In genomic region chr9:78516125-78516524, GRCm38 (mm10) we compare ENCODE assay signal across 16 mouse cellular contexts. TPM values are rescaled to one million over a fixed set of nuclear protein-coding genes. Genes with fewer than 3 reads are reported as not detected.
DNase-seq lines count a peak whose midpoint lies in the region; ATAC-seq and TF ChIP-seq lines count a peak whose summit lies in the region.
"Had no signal": no experiment of that assay in that cellular context is flagged by ENCODE, and none has a peak within 500 bp of the region (broad histone marks: within the 10 kb centered on the region; RNA-seq: fewer than 3 reads in every experiment).

No protein-coding gene starts in this region.

- peak overlapping the region; percentile 12; the same call in 1 of the 2 replicates for H3K4me2 ChIP-seq in heart, embryonic 13.5 days
- peak overlapping the region; percentile 55 for H3K4me2 ChIP-seq in liver, embryonic 14.5 days (ENCODE audit: low read depth)
- H3K4me2 ChIP-seq: limb, embryonic 12.5 days; neural tube, embryonic 15.5 days had no signal

- no peak for ATAC-seq in heart, embryonic 13.5 days (ENCODE audit: extremely low read depth, insufficient number of reproducible peaks, low FRiP score, low TSS enrichment)
- peak; percentile 85 for ATAC-seq in liver, embryonic 14.5 days (ENCODE audit: insufficient read depth)
- ATAC-seq in cerebellum, adult (ENCODE audit: insufficient number of reproducible peaks, low FRiP score, low TSS enrichment), result no peak
- ATAC-seq in megakaryocyte, adult 5-6 weeks (ENCODE audit: poor library complexity, severe bottlenecking), result no peak
- ATAC-seq: lung, postnatal 0 days had no signal

- peak; percentile 90 for TF ChIP-seq EP300 in liver, embryonic 14.5 days (IDR thresholded peaks at IDR 0.05; ENCODE audit: low read depth)

- intact Hi-C loops in heart, postnatal 10 days (cut with DNase I), result no loop called here

- H3K4me3 ChIP-seq in heart, embryonic 13.5 days, result no peak overlapping the region
- no peak overlapping the region for H3K4me3 ChIP-seq in liver, embryonic 14.5 days (ENCODE audit: insufficient read depth in 1 of 2, low read depth in 2 of 2, low read length in 2 of 2)
- H3K4me3 ChIP-seq: limb, embryonic 12.5 days; neural tube, embryonic 15.5 days had no signal

- no peak for DNase-seq in heart, postnatal 10 days
- DNase-seq in 416B (ENCODE audit: low read depth), result peak; percentile 64
- peak; percentile 53 for DNase-seq in c-Kit-positive CD71-positive TER-119-negative erythroid progenitor cells, embryonic 14.5 days (ENCODE audit: low read depth)
- DNase-seq in liver, embryonic 14.5 days (ENCODE audit: low read depth in 3 of 3, low spot score in 3 of 3), result peak; percentile 63 to 85 (median 79)
- no peak for DNase-seq in right cerebral cortex, adult 18-20 months
- DNase-seq: adrenal gland, postnatal 36 days; cerebellum, adult 18-20 months; embryo, embryonic 11 days; kidney, adult 9 months; spleen, adult 18-20 months had no signal

- 14% methylated on average over 3 of the region's 3 CpGs for WGBS in heart, embryonic 13.5 days
- 18% methylated on average over 3 of the region's 3 CpGs for WGBS in liver, embryonic 14.5 days (ENCODE audit: insufficient replicate concordance)

- H3K36me3 ChIP-seq in heart, embryonic 13.5 days, result no peaks in the 10 kb centered on the region
- H3K36me3 ChIP-seq in liver, embryonic 14.5 days (replicated peaks; ENCODE audit: control insufficient read depth, insufficient read depth, low read depth), result no peaks in the 10 kb centered on the region
- H3K36me3 ChIP-seq: limb, embryonic 12.5 days; neural tube, embryonic 15.5 days had no signal

- H3K27me3 ChIP-seq in heart, embryonic 13.5 days (replicated peaks), result no peaks in the 10 kb centered on the region
- H3K27me3 ChIP-seq in liver, embryonic 14.5 days (ENCODE audit: control insufficient read depth, insufficient read depth, low read length), result no peaks in the 10 kb centered on the region
- H3K27me3 ChIP-seq: limb, embryonic 12.5 days; neural tube, embryonic 15.5 days had no signal

- peaks cover 60% of the 10 kb centered on the region for H3K4me1 ChIP-seq in heart, embryonic 13.5 days
- H3K4me1 ChIP-seq in liver, embryonic 14.5 days (replicated peaks; ENCODE audit: control insufficient read depth in 2 of 2, insufficient read depth in 2 of 2, low read length in 1 of 2), result peaks cover 21 to 43% of the 10 kb centered on the region in 2 experiments

- peak overlapping the region; percentile 69 for H3K27ac ChIP-seq in heart, embryonic 13.5 days (replicated peaks)
- peak overlapping the region; percentile 24 for H3K27ac ChIP-seq in liver, embryonic 14.5 days
- H3K27ac ChIP-seq: limb, embryonic 12.5 days; neural tube, embryonic 15.5 days had no signal

- H3K9me3 ChIP-seq in heart, embryonic 13.5 days, result no peaks in the 10 kb centered on the region
- no peaks in the 10 kb centered on the region for H3K9me3 ChIP-seq in liver, embryonic 14.5 days (ENCODE audit: control insufficient read depth, low read length)
- H3K9me3 ChIP-seq: limb, embryonic 12.5 days; neural tube, embryonic 15.5 days had no signal

- no peak for TF ChIP-seq CTCF in liver, embryonic 14.5 days (IDR thresholded peaks at IDR 0.05; ENCODE audit: low read depth)

- 0 out of 2 replicates have a peak overlapping the region, but pooled peaks have one; percentile 10 for H3K9ac ChIP-seq in heart, embryonic 13.5 days
- H3K9ac ChIP-seq in liver, embryonic 14.5 days (replicated peaks), result peak overlapping the region; percentile 14
- H3K9ac ChIP-seq: limb, embryonic 12.5 days; neural tube, embryonic 15.5 days had no signal

RNA-seq across cellular contexts. Expression of gene Eef1a1, which starts 27.2 kb away (rescaled TPM):
- polyA plus RNA-seq in heart, embryonic 13.5 days (2015; fragmentation: Nextera tagmentation; extraction: Ambion mirVana), result 3,078 and 3,363 TPM in 2 replicates
- 1,000 to 10,000 TPM; 3,592 to 3,750 TPM for total RNA-seq in heart, postnatal 10 days (2021)
- polyA plus RNA-seq in liver, embryonic 14.5 days (2012; rRNA removed), result 2,579 and 4,315 TPM in 2 replicates
- 2,316 and 2,621 TPM in 2 replicates for polyA plus RNA-seq in liver, embryonic 14.5 days (2014; fragmentation: Nextera tagmentation; extraction: Ambion mirVana)
- 11,658 and 12,645 TPM in 2 replicates for total RNA-seq in megakaryocyte, adult 5-6 weeks (2015)
- total RNA-seq in megakaryocyte, adult 5-6 weeks (2017), result 9,740 and 9,937 TPM in 2 replicates

Comparison
In these comparisons a context has a peak if more than half of its experiments do, and no peak if none do; other contexts are left out.
1. DNase-seq: peak in 416B (single experiment), c-Kit-positive CD71-positive TER-119-negative erythroid progenitor cells, embryonic 14.5 days (single experiment) and liver, embryonic 14.5 days (3 of 3); none in heart, postnatal 10 days (0 of 2) and right cerebral cortex, adult 18-20 months (single experiment).